Mouse (Mus musculus): ENCODE measurements around the gene Tmc8.

DNA sequence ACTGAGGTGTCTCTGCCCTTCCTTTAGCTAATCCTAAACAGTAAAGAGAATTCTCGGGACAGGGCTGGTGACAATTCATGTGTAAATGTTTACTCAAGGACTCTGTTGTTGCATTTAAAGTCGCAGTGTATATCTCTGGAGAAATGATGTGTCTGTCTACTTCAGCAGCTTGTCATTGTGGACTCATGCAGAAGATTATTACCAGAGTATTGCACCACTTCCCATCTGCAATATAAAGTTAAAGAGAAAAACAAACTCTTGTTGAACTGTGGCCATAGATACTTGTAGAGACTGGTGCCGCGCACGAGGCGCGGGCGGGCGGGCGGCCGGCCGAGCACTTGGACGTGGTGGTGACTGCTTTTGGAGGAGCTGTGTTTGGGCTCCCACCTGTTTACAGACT lies 20.1 kb upstream of the Tmc8 start:
- TF ChIP-seq POLR2A (IDR thresholded peaks at IDR 0.05; ENCODE audit: borderline replicate concordance, extremely low read depth, low read depth, low read length) (no peak), CTCF (IDR thresholded peaks at IDR 0.05; ENCODE audit: insufficient read depth, low read length) (no peak)

Measured in lung, adult 2 months (tissue).